Mouse (Mus musculus): ENCODE measurements around the gene Stk33.

Gene Stk33

DNA sequence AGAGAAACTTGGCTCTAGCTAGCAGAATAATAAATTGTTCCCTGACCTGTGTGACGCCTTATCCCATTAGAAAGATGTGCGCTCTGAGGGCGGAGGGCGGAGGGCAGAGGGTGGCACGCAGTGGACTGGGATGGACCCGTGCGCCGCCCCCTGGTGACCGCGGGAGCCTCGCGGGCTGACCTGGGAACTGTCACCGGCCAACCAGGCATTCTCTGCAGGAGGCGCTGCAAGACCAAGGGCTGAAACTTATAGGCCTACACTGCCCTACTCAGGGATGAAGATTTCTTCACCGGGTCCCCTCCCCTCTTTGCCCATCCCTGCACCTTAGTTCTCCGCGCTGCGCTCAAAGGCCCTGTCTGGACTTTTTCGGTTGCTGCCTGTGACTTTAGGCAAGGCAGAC, 197.6 kb downstream of the Stk33 start:
- DNase-seq (ENCODE audit: low read depth), result no peak

DNA sequence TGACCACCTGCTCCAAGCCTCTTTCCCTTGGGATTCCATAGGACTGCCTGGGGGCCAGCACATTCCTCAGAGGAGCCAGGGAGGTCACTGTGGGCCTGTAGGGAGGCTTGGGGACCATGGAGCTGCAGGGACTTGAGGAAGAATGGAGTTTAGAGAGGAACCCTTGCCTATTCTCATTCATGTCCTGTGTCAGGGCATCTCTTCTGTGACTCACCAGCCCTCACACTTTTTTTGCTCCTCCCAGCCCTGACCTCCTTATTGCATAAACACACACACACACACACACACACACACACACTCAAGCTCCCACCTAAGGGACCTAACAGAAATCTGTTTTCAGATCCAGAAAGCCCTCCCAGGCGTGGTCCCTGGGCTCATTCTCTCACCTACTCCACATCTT, 199.5 kb downstream of the Stk33 start:
- DNase-seq (ENCODE audit: low read depth), result no peak

DNA sequence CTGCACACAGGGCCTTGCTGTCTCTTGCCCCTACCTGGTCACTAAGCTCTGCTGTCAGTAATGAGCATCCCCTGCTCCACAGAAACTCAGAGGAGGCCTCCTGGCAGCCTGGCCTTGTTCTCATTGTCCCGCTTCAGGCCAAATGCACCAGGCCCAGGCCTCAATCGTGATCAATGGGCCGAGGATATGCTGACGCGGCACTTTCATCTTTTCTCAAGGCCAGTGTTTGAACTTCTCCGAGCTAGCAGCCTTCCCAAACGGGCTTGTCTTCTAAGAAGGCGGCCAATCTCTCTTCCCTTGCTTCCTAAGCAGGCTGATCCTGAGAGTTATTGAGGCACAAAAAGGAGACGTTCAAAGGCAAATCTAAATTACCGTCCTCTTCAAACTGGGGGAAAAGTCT, 200.2 kb downstream of the Stk33 start:
- DNase-seq (ENCODE audit: low read depth), result no peak

DNA sequence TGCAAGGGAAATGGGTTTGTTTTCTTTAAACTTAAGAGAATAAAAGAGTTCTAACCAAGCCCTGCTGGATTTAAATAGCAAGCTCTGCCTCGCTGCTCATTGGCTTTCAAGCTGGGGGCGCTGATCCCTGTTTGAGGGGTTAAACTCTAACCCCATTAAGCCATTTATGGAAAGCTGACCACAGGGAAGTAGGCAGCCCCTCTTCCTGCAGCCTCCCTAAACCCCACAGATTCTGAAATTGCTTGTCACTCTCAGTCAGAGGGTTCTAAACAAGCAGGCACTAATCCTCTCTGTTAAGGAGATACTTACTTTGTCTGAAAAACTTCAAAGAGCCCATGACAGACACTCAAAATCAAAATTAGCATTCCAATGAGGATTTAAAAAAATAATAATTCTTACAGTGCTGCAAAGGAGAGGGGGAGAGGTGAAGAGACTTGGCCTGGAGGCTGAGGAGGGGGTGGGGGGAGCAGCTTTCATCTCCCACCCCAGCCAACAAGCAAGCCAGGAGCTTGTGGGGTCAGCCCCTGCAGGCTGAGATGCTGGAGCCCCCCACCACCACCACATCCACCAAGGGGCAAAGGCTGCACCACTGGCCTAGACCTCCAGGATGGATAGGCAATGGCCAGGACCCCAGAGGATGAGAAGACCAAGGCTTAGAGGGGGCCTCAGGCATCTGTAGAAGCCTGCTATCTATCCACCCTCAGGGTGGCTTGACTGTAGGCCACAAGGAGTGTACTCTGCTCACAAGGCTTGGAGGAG, 203.8 kb downstream of the Stk33 start:
- DNase-seq (ENCODE audit: low read depth), result no peak

DNA sequence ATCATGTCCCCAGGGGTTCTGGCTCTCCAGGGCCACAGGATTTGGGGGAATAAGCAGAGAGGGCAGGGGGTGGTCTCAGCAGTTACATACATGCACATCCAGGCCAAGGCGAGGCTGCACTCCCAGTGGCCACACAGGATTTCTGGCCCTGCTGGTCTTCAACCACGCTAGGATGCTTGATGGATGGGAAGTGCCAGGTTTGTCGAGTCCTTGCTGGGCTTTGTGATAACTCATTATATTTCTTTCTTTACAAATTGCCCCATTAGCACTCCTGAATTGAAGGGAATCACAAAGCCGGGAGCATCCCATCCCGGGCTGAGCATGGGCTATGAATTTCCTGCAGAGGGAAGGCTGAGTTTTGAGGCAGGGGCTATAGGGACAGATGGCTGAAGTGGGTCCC, 204.4 kb downstream of the Stk33 start:
- DNase-seq (ENCODE audit: low read depth), result no peak

DNA sequence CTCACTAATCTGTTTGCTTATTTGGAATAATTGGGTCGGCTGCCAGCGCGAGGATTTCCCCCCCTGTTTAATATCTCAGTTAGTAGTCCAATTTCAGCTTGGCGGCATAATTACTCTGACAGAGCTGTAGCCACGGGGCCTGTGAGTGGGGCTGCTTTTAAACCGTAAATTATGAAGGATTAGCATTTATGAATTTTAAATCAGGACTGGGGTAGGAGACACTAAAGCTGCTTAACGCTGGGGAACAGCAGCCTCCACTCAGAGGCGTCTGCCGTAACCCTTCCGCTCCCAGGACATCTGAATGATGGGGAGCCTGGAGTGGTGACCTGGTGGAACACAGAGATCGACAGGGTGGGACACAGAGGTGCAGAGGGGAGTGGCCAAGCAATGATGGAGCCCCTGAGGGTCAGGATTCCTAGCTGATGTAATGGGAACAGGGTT, 207.0 kb downstream of the Stk33 start:
- no peak for DNase-seq (ENCODE audit: low read depth)

DNA sequence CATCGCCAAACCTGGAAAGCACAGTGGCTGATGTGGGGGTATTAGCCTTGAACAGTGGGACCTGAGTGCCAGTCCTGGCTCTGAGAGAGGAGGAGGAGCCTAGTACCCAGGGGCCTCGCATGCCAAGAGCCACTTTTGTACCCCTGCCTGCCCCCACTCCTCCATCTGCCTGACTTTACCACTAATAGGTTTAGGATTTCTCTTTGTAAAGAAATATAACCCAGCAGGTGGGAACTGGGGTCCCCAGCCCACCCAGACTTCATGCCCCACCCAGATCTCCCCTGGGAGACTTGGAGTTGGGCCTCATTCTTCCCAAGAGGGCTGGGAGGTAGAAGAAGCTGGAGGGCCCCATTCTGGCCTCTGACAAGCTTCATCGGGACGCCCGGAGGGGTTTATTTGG, 207.6 kb downstream of the Stk33 start:
- DNase-seq (ENCODE audit: low read depth), result no peak

DNA sequence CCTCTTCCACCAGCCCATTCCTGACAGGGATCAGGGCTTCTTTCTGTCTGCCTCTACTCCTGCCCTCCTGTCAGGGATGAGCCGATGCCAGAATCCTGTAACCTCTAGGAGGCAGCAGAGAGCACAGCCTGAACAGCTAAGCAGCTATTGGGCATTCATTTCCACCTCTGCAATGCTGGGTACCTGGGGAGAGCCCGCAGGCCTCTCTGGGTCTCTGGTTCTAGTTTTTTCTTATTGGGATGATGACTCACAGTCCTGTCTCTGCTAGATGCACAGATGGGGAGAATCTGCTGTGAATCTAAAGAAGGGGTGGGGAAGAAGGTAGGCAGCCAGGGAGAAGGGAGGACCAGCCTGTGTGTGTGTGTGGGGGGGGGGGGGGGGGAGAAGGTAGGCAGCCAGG, 208.1 kb downstream of the Stk33 start:
- no peak for DNase-seq (ENCODE audit: low read depth)

Data from fibroblast of lung, adult 2 months (primary cell).